Mouse (Mus musculus) G1E (cell line): ENCODE data around the gene Hnrnpm. TPM values are rescaled to one million over a fixed set of nuclear protein-coding genes. Genes with fewer than 3 reads are reported as not detected.

Experiments used
- ATAC-seq: 2 replicates; pipeline ENCODE4 v1.8.0; 2016; ENCODE audit warnings: mild to moderate bottlenecking; ENCODE audit not compliant: insufficient number of reproducible peaks, poor library complexity, low FRiP score, severe bottlenecking; ENCODE audit errors: extremely low read depth
- DNase-seq: peaks from one replicate; pipeline ENCODE4 v3.0.0; 2012; ENCODE audit warnings: low spot score
- H3K27me3 ChIP-seq: 2 replicates; pipeline ENCODE4 v1.6.1; 2012; ENCODE audit warnings: mild to moderate bottlenecking, low read length, inconsistent platforms; ENCODE audit not compliant: insufficient read depth
- H3K36me3 ChIP-seq: replicated peaks from 2 replicates; pipeline ENCODE3; 2012; ENCODE audit warnings: mild to moderate bottlenecking, inconsistent platforms
- H3K4me1 ChIP-seq: 2 replicates; pipeline ENCODE4 v1.6.1; 2012; ENCODE audit warnings: low read depth, low read length, inconsistent platforms, mixed read lengths; ENCODE audit not compliant: insufficient read depth
- H3K4me3 ChIP-seq: 2 replicates; pipeline ENCODE4 v1.5.1; 2012; ENCODE audit warnings: low read depth, mild to moderate bottlenecking, inconsistent platforms, low read length, moderate library complexity, mixed read lengths
- H3K9me3 ChIP-seq: replicated peaks from 2 replicates; pipeline ENCODE4 v1.6.1; 2012; ENCODE audit warnings: inconsistent platforms
- CTCF ChIP-seq: IDR thresholded peaks from 2 replicates; pipeline ENCODE4 v1.5.1; 2012; ENCODE audit warnings: low read depth, low read length, inconsistent platforms, mixed read lengths
- GATA1 ChIP-seq: IDR thresholded peaks from 2 replicates; pipeline ENCODE4 v1.6.1; 2012; ENCODE audit warnings: borderline replicate concordance, low read length, inconsistent platforms, mixed read lengths
- GATA2 ChIP-seq: IDR thresholded peaks from 2 replicates; pipeline ENCODE4 v1.6.1; 2012; ENCODE audit warnings: low read depth, low read length, inconsistent platforms, borderline replicate concordance
- POLR2AphosphoS5 ChIP-seq: IDR thresholded peaks from 2 replicates; pipeline ENCODE4 v1.6.1; 2012; ENCODE audit warnings: low read depth, low read length, inconsistent platforms; ENCODE audit not compliant: insufficient replicate concordance
- TAL1 ChIP-seq: conservative IDR thresholded peaks from 2 replicates; pipeline ENCODE4 v1.6.1; 2012; ENCODE audit warnings: low read depth, low read length, inconsistent platforms, mixed read lengths
- polyA plus RNA-seq: library from polyadenylated mRNA; stranded (reverse); fragments of >175 nt; gene quantifications from 2 replicates; pipeline ENCODE4 v1.2.3, GENCODE M21; 2012
- total RNA-seq, 2 experiments: library from RNA; stranded (forward) in 1 of 2; stranded (reverse) in 1 of 2; fragments of 200-1000 nt in 1 of 2; fragments of >200 nt in 1 of 2; fragmentation: Nextera tagmentation in 1 of 2; gene quantifications; 2 replicates each; pipeline ENCODE4 v1.2.3; 2014 to 2017

Hnrnpm gene
- total and polyA plus RNA-seq, 3 experiments = 329 to 1,322 (median 397) TPM

GRCm38 (mm10) chr17:33718944-33719725, 32.5 kb upstream of the Hnrnpm start:
- Histone ChIP-seq H3K9me3 (no peaks in the 10 kb centered on the region), H3K36me3 (peaks cover 29% of the 10 kb centered on the region), H3K4me1 (peaks cover 46% of the 10 kb centered on the region), H3K27me3 (no peaks in the 10 kb centered on the region), H3K4me3 (peak overlapping the region; percentile 89)
- ATAC-seq (no peak), DNase-seq (no peak)
- no peak for TF ChIP-seq GATA2
- no peak for TF ChIP-seq TAL1
- TF ChIP-seq CTCF = no peak
- no peak for TF ChIP-seq GATA1
- TF ChIP-seq POLR2AphosphoS5 = no peak

- Histone ChIP-seq H3K4me3 (peak within 1 kb of the TSS; percentile 89), H3K4me1 (peaks cover 50% of the 10 kb centered on the region), H3K36me3 (peaks cover 32% of the 10 kb centered on the region), H3K27me3 (no peaks in the 10 kb centered on the region), H3K9me3 (no peaks in the 10 kb centered on the region)
- DNase-seq (peak; percentile 90), ATAC-seq (peak; percentile 100)
- TF ChIP-seq GATA1 (no peak), POLR2AphosphoS5 (no peak), TAL1 (no peak), CTCF (no peak), GATA2 (no peak)
Measured at GRCm38 (mm10) chr17:33718384-33718881, 31.8 kb upstream of the Hnrnpm start, which contains the start of gene March2. TSS of gene March2 (minus strand) at chr17:33718670.

- peak overlapping the region; percentile 89 for H3K4me3 ChIP-seq
- H3K9me3 ChIP-seq = no peaks in the 10 kb centered on the region
- ATAC-seq (no peak), DNase-seq (no peak)
- H3K36me3 ChIP-seq = peaks cover 32% of the 10 kb centered on the region
- TF ChIP-seq TAL1 (no peak), GATA1 (no peak), GATA2 (no peak), POLR2AphosphoS5 (no peak), CTCF (no peak)
- H3K4me1 ChIP-seq = peaks cover 55% of the 10 kb centered on the region
- no peaks in the 10 kb centered on the region for H3K27me3 ChIP-seq
Measured at GRCm38 (mm10) chr17:33717982-33718381, 31.3 kb upstream of the Hnrnpm start.

- H3K9me3 ChIP-seq = no peaks in the 10 kb centered on the region
- H3K36me3 ChIP-seq = peaks cover 32% of the 10 kb centered on the region
- peak overlapping the region; percentile 38; the same call in 1 of the 2 replicates for H3K4me3 ChIP-seq
- no peak for ATAC-seq
- H3K27me3 ChIP-seq = no peaks in the 10 kb centered on the region
- peaks cover 62% of the 10 kb centered on the region for H3K4me1 ChIP-seq
- no peak for DNase-seq
- TF ChIP-seq GATA1 (no peak), CTCF (no peak)
Measured at GRCm38 (mm10) chr17:33717246-33717645, 30.6 kb upstream of the Hnrnpm start.

- Histone ChIP-seq H3K27me3 (no peaks in the 10 kb centered on the region), H3K4me3 (no peak overlapping the region), H3K4me1 (peaks cover 80% of the 10 kb centered on the region), H3K9me3 (peaks cover 7% of the 10 kb centered on the region), H3K36me3 (peaks cover 52% of the 10 kb centered on the region)
- no peak for ATAC-seq
- TF ChIP-seq GATA2 = no peak
- TF ChIP-seq GATA1 = no peak
- peak; percentile 28; the same call in 1 of the 2 replicates for TF ChIP-seq TAL1
- TF ChIP-seq CTCF = no peak
- no peak for TF ChIP-seq POLR2AphosphoS5
- no peak for DNase-seq
Measured at GRCm38 (mm10) chr17:33714779-33715178, 28.1 kb upstream of the Hnrnpm start.

GRCm38 (mm10) chr17:33713271-33713670, 26.6 kb upstream of the Hnrnpm start:
- Histone ChIP-seq H3K4me1 (peaks cover 82% of the 10 kb centered on the region), H3K27me3 (no peaks in the 10 kb centered on the region), H3K36me3 (peaks cover 65% of the 10 kb centered on the region), H3K4me3 (peak overlapping the region; percentile 39; the same call in 1 of the 2 replicates), H3K9me3 (peaks cover 7% of the 10 kb centered on the region)
- ATAC-seq = peak; percentile 95
- peak; percentile 99 for TF ChIP-seq TAL1
- TF ChIP-seq CTCF = no peak
- peak; percentile 68 for DNase-seq
